Mouse (Mus musculus) E14TG2a.4 (cell line): ENCODE measurements around the gene Crisp2.

Source experiments
- CTCF ChIP-seq: conservative IDR thresholded peaks from 2 replicates; pipeline ENCODE4 v1.5.1; 2014; ENCODE audit warnings: low read length
- NANOG ChIP-seq: IDR thresholded peaks from 2 replicates; pipeline ENCODE4 v1.6.1; 2014; ENCODE audit warnings: borderline replicate concordance, low read length, mixed read lengths

GRCm38 (mm10) chr17:40806550-40806949, 253 bp downstream of the Crisp2 start:
- no peak for TF ChIP-seq CTCF
- TF ChIP-seq NANOG = no peak
